Mouse (Mus musculus): Measurements from ENCODE around the gene Hnrnpul2. TPM values are rescaled to one million over a fixed set of nuclear protein-coding genes. Genes with fewer than 3 reads are reported as not detected.

Hnrnpul2 gene
- polyA plus RNA-seq, 1 experiment from 2014 or later: 5.3 TPM

DNA sequence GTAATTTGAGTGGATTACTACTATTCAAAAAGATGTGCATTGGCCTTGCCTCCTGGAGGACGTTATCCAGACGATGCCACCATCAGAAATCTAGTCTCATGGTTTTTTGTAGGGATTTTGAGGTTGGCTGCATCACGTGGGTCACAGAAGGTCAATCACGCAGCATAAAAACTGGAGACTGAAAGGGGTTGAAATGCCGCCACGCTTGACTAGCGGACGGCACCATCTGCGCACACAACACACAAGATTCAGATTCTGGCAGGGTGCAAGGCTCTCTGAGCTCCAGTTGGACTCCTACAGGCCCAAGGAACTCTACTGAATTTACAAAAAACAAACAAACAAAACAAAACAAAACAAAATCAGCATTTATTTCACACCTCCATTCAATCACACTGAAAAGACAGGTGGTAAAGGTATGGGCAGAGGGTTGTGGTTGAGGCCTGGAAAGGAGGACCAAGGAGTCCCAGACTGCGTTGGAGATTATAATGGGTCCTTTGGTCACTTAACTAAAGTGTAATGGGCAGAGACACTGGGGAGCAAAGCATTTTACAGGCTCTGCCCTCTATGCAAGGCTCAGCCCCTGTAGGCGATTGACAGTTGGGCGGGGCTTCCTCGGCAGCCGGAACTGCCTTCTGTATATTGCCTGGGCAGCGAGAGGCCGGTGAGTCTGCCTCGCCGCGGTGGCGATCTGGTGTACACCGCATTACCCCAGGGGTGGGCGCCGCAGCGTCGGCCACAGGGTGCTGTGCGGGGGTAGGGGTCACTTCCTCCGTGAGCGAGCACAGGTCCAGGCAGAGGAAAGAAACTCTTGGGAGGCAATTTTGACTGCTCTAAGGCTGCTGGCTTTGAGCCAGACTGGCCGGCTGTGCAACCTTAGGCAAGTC, 20.3 kb downstream of the Hnrnpul2 start:
- H3K4me3 ChIP-seq: peak overlapping the region; percentile 70
- H3K4me2 ChIP-seq: peak overlapping the region; percentile 77
- peak overlapping the region; percentile 93 for H3K9ac ChIP-seq
- no peaks in the 10 kb centered on the region for H3K27me3 ChIP-seq
- peaks cover 35% of the 10 kb centered on the region for H3K36me3 ChIP-seq
- ATAC-seq (ENCODE audit: low read depth): no peak
- H3K4me1 ChIP-seq (replicated peaks): peaks cover 51% of the 10 kb centered on the region
- H3K27ac ChIP-seq (replicated peaks): peak overlapping the region; percentile 99
- no peaks in the 10 kb centered on the region for H3K9me3 ChIP-seq
- WGBS: 13% methylated on average over 29 of the region's 29 CpGs

DNA sequence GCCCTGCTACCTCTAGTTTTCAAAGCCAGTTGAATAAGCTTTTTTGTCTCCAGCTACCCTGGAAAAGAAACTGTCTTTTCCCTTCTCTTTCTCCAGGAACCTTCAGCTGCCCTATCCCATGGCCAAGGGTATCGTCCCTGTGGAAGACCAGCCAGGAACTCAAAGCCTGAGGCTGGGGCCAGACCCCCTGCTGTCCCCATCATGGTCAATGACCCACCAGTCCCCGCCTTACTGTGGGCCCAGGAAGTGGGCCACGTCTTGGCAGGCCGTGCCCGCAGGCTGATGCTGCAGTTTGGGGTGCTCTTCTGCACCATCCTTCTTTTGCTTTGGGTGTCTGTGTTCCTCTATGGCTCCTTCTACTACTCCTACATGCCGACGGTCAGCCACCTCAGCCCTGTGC, 21.2 kb downstream of the Hnrnpul2 start:
- Histone ChIP-seq H3K36me3 (peaks cover 36% of the 10 kb centered on the region), H3K4me1 (replicated peaks) (peaks cover 51% of the 10 kb centered on the region), H3K27ac (replicated peaks) (peak overlapping the region; percentile 99; the same call in 1 of the 2 replicates), H3K4me3 (peak overlapping the region; percentile 70), H3K9ac (peak overlapping the region; percentile 93), H3K27me3 (no peaks in the 10 kb centered on the region), H3K9me3 (no peaks in the 10 kb centered on the region), H3K4me2 (peak overlapping the region; percentile 77)
- ATAC-seq (ENCODE audit: low read depth): no peak
- 91% methylated on average over 7 of the region's 7 CpGs for WGBS

DNA sequence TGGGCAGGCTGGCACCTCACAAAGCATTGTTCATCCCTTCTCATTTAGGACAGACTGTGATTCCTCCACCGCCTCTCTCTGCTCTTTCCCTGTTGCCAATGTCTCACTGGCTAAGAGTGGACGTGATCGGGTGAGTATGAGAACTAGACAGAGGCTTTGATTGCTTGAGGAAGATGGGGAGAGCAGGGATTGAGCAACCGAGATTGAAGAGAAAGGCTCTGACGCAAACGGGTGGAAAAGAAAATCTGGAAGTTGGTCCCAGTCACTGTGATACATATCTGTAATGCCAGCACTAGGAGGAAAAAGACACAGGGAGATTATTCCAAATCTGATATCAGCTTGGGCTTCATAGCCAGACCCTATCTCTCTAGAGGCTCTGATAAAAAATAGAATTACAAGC, 23.2 kb downstream of the Hnrnpul2 start:
- Histone ChIP-seq H3K36me3 (peaks cover 52% of the 10 kb centered on the region), H3K9ac (no peak overlapping the region)
- WGBS: 89% methylated on average over 6 of the region's 6 CpGs

DNA sequence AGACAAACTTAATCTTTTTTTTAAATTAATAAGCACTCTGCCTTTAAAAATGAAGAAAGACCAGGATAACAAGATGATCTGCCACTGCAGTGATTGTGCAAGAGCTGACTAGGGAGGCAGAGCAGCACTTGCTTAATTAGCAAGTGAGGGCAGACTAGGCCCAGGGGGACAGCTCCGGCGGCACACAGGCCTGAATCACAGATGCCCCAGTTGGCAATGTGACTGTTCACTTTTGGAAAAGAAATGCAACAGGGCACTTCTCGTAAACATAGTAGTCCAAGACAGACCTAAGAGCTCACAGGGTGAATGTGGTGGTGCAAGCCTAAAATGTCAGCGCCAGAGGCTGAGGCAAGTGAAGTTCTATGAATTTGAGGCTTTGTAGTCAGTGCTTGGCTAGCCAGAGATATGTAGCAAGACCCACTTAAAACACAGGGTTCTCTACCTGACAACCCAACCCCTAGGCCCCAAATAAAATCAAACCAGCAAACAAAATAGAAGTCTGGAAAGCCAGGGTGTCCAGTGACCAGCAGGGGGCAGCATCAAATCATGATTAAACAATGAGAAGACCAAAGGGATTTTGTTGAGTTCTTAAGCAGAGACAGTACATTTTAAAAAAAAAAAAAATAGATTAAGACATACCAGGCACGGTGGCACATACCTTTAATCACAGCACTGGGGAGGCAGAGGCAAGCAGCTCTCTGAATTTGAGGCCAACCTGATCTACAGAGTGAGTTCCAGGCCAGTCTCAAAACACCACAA, 24.7 kb downstream of the Hnrnpul2 start:
- Histone ChIP-seq H3K4me2 (no peak overlapping the region), H3K4me3 (no peak overlapping the region), H3K36me3 (peaks cover 66% of the 10 kb centered on the region), H3K4me1 (replicated peaks) (peaks cover 25% of the 10 kb centered on the region), H3K27me3 (no peaks in the 10 kb centered on the region), H3K9ac (no peak overlapping the region), H3K27ac (replicated peaks) (no peak overlapping the region), H3K9me3 (no peaks in the 10 kb centered on the region)
- no peak for ATAC-seq (ENCODE audit: low read depth)
- 61% methylated on average over 5 of the region's 5 CpGs for WGBS

More for the DNA sequence above, 23.2 kb downstream of the Hnrnpul2 start:
- no peak overlapping the region for H3K27ac ChIP-seq (replicated peaks)
- no peak overlapping the region for H3K4me2 ChIP-seq
- no peaks in the 10 kb centered on the region for H3K27me3 ChIP-seq
- no peaks in the 10 kb centered on the region for H3K9me3 ChIP-seq
- H3K4me1 ChIP-seq (replicated peaks): peaks cover 38% of the 10 kb centered on the region
- H3K4me3 ChIP-seq: no peak overlapping the region
- no peak for ATAC-seq (ENCODE audit: low read depth)

DNA sequence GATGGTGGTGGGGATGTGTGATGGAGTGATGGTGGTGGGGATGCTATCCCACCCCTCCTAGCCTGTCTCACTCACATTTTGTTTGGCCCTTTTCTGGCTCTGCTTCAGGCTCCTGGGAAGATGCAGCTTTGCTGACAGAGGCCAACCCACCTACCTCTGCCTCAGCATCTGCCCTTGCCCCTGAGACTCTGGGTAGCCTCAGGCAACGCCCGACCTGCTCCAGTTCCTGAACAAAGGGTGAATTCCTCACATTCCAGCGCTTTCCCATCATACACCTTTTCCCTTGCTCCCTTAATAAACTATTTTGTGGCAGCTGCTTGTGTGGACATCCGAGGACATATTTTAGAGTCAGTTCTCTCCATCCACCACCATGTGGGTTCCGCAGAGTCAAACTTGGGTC, 28.5 kb downstream of the Hnrnpul2 start:
- Histone ChIP-seq H3K4me1 (replicated peaks) (no peaks in the 10 kb centered on the region), H3K4me2 (no peak overlapping the region), H3K4me3 (no peak overlapping the region), H3K27ac (replicated peaks) (no peak overlapping the region), H3K9me3 (no peaks in the 10 kb centered on the region), H3K9ac (0 out of 2 replicates have a peak overlapping the region, but pooled peaks have one; percentile 0), H3K27me3 (no peaks in the 10 kb centered on the region), H3K36me3 (peaks cover 53% of the 10 kb centered on the region)
- ATAC-seq (ENCODE audit: low read depth): no peak
- WGBS: 86% methylated on average over 5 of the region's 5 CpGs

DNA sequence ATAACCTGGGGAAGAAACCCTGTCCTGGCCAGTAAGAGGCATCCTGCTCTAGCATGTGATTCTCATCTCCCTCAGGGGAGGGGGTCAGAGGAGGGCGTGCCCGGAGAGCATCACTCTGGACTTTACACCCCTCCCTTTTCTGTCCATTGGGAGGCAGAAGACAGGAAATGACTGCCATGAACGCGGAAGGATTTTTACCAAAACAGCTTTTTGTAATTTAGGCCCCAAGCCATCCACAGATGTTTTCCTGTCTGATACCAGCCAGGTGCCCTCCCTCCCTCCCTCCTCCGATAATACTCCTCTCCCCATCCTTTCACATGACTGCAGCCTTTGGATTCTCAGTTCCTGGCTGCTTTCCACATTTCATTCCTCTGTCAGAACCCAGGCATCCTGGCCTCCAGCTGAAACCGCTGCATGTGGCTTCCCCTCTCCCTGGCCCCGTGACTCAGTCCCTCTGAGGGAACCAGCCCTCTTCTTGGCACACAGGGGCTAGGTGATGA, 30.6 kb downstream of the Hnrnpul2 start, which contains the start of gene Lrrn4cl:
Lrrn4cl (plus strand) TSS at position 367 of the 500 bp plus-strand sequence.
- no peaks in the 10 kb centered on the region for H3K27me3 ChIP-seq
- peaks cover 40% of the 10 kb centered on the region for H3K36me3 ChIP-seq
- H3K27ac ChIP-seq (replicated peaks): no peak within 1 kb of the TSS
- H3K4me1 ChIP-seq (replicated peaks): no peaks in the 10 kb centered on the region
- no peak within 1 kb of the TSS for H3K4me2 ChIP-seq
- 38% methylated on average over 7 of the region's 7 CpGs for WGBS
- no peak within 1 kb of the TSS for H3K4me3 ChIP-seq
- 0 out of 2 replicates have a peak within 1 kb of the TSS, but pooled peaks have one; percentile 43 for H3K9ac ChIP-seq
- H3K9me3 ChIP-seq: no peaks in the 10 kb centered on the region
- no peak for ATAC-seq (ENCODE audit: low read depth)

DNA sequence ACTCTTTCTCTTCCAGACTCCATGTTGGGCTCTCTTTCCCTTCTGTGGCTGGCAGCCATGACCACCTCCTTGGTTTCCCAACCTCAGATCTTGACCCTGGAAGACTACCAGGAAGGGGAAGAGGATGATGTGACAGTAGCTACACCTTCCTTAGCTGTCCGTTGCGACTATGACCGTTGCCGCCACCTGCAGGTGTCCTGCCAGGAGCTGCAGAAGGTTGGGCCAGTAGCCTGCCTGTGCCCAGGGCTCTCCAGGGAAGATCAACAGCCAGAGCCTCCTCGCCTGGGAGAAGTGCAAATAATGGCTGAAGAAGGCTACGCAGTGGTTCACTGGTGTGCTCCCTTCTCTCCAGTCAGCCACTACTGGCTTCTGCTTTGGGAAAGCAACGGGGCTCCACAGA, 31.8 kb downstream of the Hnrnpul2 start:
- Histone ChIP-seq H3K4me2 (no peak overlapping the region), H3K27me3 (no peaks in the 10 kb centered on the region; the same call in 1 of the 2 replicates), H3K9ac (no peak overlapping the region), H3K36me3 (peaks cover 28% of the 10 kb centered on the region), H3K4me3 (no peak overlapping the region), H3K9me3 (no peaks in the 10 kb centered on the region), H3K27ac (replicated peaks) (no peak overlapping the region), H3K4me1 (replicated peaks) (no peaks in the 10 kb centered on the region)
- 52% methylated on average over 7 of the region's 7 CpGs for WGBS
- no peak for ATAC-seq (ENCODE audit: low read depth)

DNA sequence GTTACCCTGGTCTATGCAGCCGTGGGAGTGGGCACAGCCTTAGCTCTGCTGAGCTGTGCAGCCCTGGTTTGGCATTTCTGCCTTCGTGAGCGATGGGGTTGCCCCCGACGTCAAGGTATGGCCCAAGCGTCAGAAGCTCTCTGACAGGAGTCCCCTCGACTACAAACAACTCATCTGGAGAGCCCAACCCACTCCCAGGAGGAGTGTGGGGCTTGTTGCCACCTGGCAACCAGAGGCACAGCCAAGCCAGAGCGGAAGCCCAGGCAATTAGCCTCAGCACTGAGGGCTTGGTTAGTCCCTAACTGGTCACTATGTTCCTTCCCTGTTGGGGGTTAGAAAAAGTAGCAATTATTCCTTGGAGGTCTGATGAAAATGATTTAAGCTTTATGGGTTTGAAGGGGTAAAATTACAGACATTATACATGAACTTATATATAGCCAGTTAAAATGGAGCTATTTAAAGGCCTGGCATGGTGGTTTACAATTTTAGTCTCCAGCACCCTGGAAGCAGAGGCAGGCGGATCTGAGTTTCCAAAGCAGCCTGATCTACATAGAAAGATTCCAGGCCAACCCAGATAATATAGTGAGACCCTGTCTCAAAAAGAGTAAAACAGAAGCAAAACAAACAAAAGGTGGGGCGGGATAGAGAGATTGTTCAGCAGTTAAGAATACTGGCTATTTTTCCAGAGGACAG, 32.6 kb downstream of the Hnrnpul2 start:
- Histone ChIP-seq H3K36me3 (peaks cover 20% of the 10 kb centered on the region), H3K27me3 (no peaks in the 10 kb centered on the region; the same call in 1 of the 2 replicates), H3K9ac (no peak overlapping the region), H3K4me3 (no peak overlapping the region), H3K4me2 (no peak overlapping the region), H3K9me3 (no peaks in the 10 kb centered on the region), H3K27ac (replicated peaks) (no peak overlapping the region), H3K4me1 (replicated peaks) (no peaks in the 10 kb centered on the region)
- ATAC-seq (ENCODE audit: low read depth): no peak
- 57% methylated on average over 10 of the region's 10 CpGs for WGBS

DNA sequence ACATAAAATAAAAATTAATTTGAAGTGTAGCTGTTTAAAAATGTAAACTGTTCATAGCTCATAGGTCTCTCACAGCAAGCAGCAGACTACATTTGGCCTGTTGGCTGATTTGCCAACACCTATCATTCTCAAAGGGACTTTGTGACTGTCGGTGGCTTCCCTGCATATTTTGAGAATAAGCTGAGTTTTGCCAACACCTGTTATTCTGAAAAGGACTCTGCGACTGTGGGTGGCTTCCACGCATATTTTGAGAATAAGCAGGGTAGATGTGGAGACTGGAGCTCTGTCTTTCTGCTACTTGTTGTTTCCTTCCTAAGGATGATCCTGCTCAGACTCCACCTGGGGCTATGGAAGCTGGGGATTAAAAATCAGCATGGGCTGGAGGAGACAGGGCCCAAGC, 33.3 kb downstream of the Hnrnpul2 start:
- Histone ChIP-seq H3K27me3 (no peaks in the 10 kb centered on the region; the same call in 1 of the 2 replicates), H3K9ac (no peak overlapping the region), H3K4me3 (no peak overlapping the region), H3K4me2 (no peak overlapping the region), H3K9me3 (no peaks in the 10 kb centered on the region), H3K27ac (replicated peaks) (no peak overlapping the region), H3K4me1 (replicated peaks) (no peaks in the 10 kb centered on the region), H3K36me3 (peaks cover 13% of the 10 kb centered on the region)
- ATAC-seq (ENCODE audit: low read depth): no peak
- WGBS: 83% methylated on average over 3 of the region's 3 CpGs

DNA sequence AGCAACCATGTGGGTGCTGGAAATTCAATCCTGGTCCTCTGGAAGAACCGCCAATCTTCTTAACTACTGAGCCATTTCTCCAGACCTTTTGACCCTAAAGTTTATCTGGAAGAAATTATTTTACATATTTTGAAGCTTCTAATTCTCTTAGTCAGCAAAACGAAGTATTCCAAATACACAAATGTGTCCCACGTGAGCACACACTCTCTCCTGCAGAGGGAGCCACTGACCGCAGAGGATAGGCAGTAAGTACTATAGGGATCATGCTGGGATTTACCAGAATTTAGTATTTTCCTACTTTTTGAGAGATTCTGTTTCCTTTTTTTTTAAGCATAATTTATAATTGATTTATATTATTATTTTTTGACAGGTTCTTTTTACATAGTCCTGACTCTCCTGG, 37.9 kb downstream of the Hnrnpul2 start:
- H3K27me3 ChIP-seq: no peaks in the 10 kb centered on the region; the same call in 1 of the 2 replicates
- no peak for ATAC-seq (ENCODE audit: low read depth)
- H3K27ac ChIP-seq (replicated peaks): no peak overlapping the region
- WGBS: 42% methylated on average over 4 of the region's 4 CpGs
- no peaks in the 10 kb centered on the region for H3K4me1 ChIP-seq (replicated peaks)
- no peak overlapping the region for H3K4me2 ChIP-seq
- no peak overlapping the region for H3K4me3 ChIP-seq
- no peaks in the 10 kb centered on the region for H3K36me3 ChIP-seq
- no peaks in the 10 kb centered on the region for H3K9me3 ChIP-seq
- no peak overlapping the region for H3K9ac ChIP-seq

DNA sequence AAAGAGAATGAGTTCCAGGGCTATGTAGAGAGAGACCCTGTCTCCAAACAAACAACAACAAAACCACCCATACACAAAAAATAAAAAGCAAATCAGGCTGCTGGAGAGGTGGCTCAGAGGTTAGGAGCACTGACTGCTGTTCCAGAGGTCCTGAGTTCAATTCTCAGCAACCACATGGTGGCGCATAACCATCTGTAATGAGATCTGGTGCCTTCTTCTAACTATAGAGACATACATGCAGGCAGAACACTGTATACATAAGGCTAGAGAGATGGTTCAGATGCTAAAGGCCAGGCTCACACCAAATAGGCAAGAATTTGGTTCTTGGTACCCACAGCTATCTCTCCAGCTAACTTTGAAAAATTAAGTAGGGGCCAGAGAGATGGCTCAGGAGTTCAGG, 39.2 kb downstream of the Hnrnpul2 start:
- Histone ChIP-seq H3K4me1 (replicated peaks) (no peaks in the 10 kb centered on the region), H3K27me3 (no peaks in the 10 kb centered on the region; the same call in 1 of the 2 replicates)
- 23% methylated on average over 1 of the region's 1 CpGs for WGBS

More for the DNA sequence above, 39.2 kb downstream of the Hnrnpul2 start:
- Histone ChIP-seq H3K4me3 (no peak overlapping the region), H3K9ac (no peak overlapping the region), H3K9me3 (no peaks in the 10 kb centered on the region), H3K36me3 (no peaks in the 10 kb centered on the region), H3K27ac (replicated peaks) (no peak overlapping the region), H3K4me2 (no peak overlapping the region)
- ATAC-seq (ENCODE audit: low read depth): no peak

Measured in neural tube, embryonic 13.5 days (tissue).